Mouse (Mus musculus) liver, adult 2 months (tissue): Measurements from ENCODE around the gene Ovca2. TPM values are rescaled to one million over a fixed set of nuclear protein-coding genes. Genes with fewer than 3 reads are reported as not detected.

Experiments used
- DNase-seq: peaks from one replicate; pipeline ENCODE4 v3.0.0-alpha.2; 2011; ENCODE audit warnings: low read depth, low spot score; ENCODE audit errors: extremely low read depth
- H3K27ac ChIP-seq: fragments of 200-500 bp; replicated peaks from 2 replicates; pipeline ENCODE4 v1.5.1; 2012; ENCODE audit warnings: low read depth, mild to moderate bottlenecking, control low read depth, inconsistent platforms, low read length; ENCODE audit not compliant: insufficient read depth
- H3K27me3 ChIP-seq: fragments of 200-500 bp; 2 replicates; pipeline ENCODE4 v1.6.1; 2012; ENCODE audit warnings: mild to moderate bottlenecking, moderate library complexity, low read length, inconsistent platforms; ENCODE audit not compliant: control insufficient read depth, insufficient read depth
- H3K36me3 ChIP-seq: fragments of 200-500 bp; 2 replicates; pipeline ENCODE4 v1.6.1; 2012; ENCODE audit warnings: low read length, inconsistent platforms; ENCODE audit not compliant: control insufficient read depth, insufficient read depth
- H3K4me1 ChIP-seq: fragments of 200-500 bp; 2 replicates; pipeline ENCODE4 v1.6.1; 2011; ENCODE audit warnings: low read length; ENCODE audit not compliant: control insufficient read depth, insufficient read depth
- H3K4me3 ChIP-seq: fragments of 200-500 bp; 2 replicates; pipeline ENCODE4 v1.5.1; 2011; ENCODE audit warnings: low read depth, mild to moderate bottlenecking, control low read depth, low read length, moderate library complexity; ENCODE audit not compliant: insufficient read depth
- H3K79me2 ChIP-seq: fragments of 200-500 bp; 2 replicates; pipeline ENCODE4 v1.6.1; 2012; ENCODE audit warnings: inconsistent platforms, mild to moderate bottlenecking, low read length, moderate library complexity; ENCODE audit not compliant: control insufficient read depth, insufficient read depth
- H3K9ac ChIP-seq: fragments of 200-500 bp; 2 replicates; pipeline ENCODE4 v1.6.1; 2012; ENCODE audit warnings: low read depth, mild to moderate bottlenecking, control low read depth, inconsistent platforms, low read length
- CTCF ChIP-seq: fragments of 200-500 bp; IDR thresholded peaks from 2 replicates; pipeline ENCODE4 v1.5.1; 2011; ENCODE audit warnings: low read depth, low read length, control low read depth
- POLR2A ChIP-seq: fragments of 200-500 bp; IDR thresholded peaks from 2 replicates; pipeline ENCODE4 v1.6.1; 2011; ENCODE audit warnings: low read length, control low read depth; ENCODE audit not compliant: insufficient read depth; ENCODE audit errors: extremely low read depth
- WGBS: fragments of 180-500 bp; shearing (Covaris S2); methylation state at CpG from one replicate; pipeline ENCODE4 v1.1.7; 2018; 5-methylcytosine and 5-hydroxymethylcytosine counted together
- polyA plus RNA-seq: library from polyadenylated mRNA; depleted of rRNA; stranded (reverse); fragments of >200 nt; gene quantifications from 2 replicates; pipeline ENCODE4 v1.2.3, GENCODE M21; 2012
- total RNA-seq: library from RNA; depleted of rRNA; stranded (reverse); fragments of >200 nt; gene quantifications from 2 replicates; pipeline ENCODE4 v1.2.3, GENCODE M21; 2014

Ovca2 gene
- total and polyA plus RNA-seq, 2 experiments = 5.7 to 6.7 TPM

- H3K27ac ChIP-seq = peak overlapping the region; percentile 62
- 0 out of 2 replicates have a peak, but pooled peaks cover 7% of the 10 kb centered on the region for H3K4me1 ChIP-seq
- no peaks in the 10 kb centered on the region for H3K27me3 ChIP-seq
- peak; percentile 66; the same call in 1 of the 2 replicates for TF ChIP-seq POLR2A
- TF ChIP-seq CTCF = peak; percentile 24; the same call in 1 of the 2 replicates
- H3K79me2 ChIP-seq = peaks cover 12% of the 10 kb centered on the region; the same call in 1 of the 2 replicates
- WGBS = under 1% methylated on average over 24 of the region's 24 CpGs
- peak overlapping the region; percentile 88 for H3K4me3 ChIP-seq
- H3K36me3 ChIP-seq = no peaks in the 10 kb centered on the region
- H3K9ac ChIP-seq = peak overlapping the region; percentile 76
- peak; percentile 84 for DNase-seq
These were observed 11.7 kb upstream of the Ovca2 start for GRCm38 (mm10) chr11:75190371-75190724.

GRCm38 (mm10) chr11:75189713-75190370 lies 11.2 kb upstream of the Ovca2 start:
- Histone ChIP-seq H3K79me2 (peaks cover 8% of the 10 kb centered on the region; the same call in 1 of the 2 replicates), H3K27ac (peak overlapping the region; percentile 62), H3K4me3 (peak overlapping the region; percentile 88), H3K4me1 (0 out of 2 replicates have a peak, but pooled peaks cover 7% of the 10 kb centered on the region), H3K27me3 (no peaks in the 10 kb centered on the region), H3K36me3 (no peaks in the 10 kb centered on the region), H3K9ac (peak overlapping the region; percentile 76)
- TF ChIP-seq CTCF (no peak), POLR2A (no peak)
- under 1% methylated on average over 22 of the region's 22 CpGs for whole genome bisulfite sequencing
- peak; percentile 94 for DNase-seq

DNA sequence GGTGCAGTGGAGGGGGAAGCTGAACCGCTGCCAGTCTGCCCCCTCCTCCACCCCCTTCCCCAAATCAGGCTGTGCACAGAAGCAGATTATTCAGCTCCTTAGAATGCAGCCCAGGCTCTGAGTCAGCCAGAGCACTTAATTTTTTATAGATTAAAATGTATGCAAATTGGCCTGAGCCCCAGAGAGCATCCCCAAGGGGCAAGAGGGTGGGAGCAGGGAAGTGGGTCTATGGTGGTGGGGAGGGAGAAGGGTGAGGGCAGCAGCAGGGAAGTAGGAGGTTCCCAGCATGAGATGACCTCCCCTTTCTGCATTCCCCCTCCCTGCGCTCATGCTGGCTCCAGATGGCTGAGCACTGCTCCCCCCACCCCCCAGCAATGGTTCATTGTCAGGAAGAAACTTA lies 6.4 kb upstream of the Ovca2 start:
- no peak overlapping the region for H3K4me3 ChIP-seq
- peaks cover 5% of the 10 kb centered on the region; the same call in 1 of the 2 replicates for H3K79me2 ChIP-seq
- 0 out of 2 replicates have a peak, but pooled peaks cover 4% of the 10 kb centered on the region for H3K4me1 ChIP-seq
- H3K27ac ChIP-seq = no peak overlapping the region
- H3K36me3 ChIP-seq = no peaks in the 10 kb centered on the region
- H3K27me3 ChIP-seq = no peaks in the 10 kb centered on the region
- DNase-seq = no peak
- TF ChIP-seq CTCF (no peak), POLR2A (no peak)
- no peak overlapping the region for H3K9ac ChIP-seq
- 97% methylated on average over 2 of the region's 2 CpGs for WGBS

GRCm38 (mm10) chr11:75184573-75184972 lies 5.9 kb upstream of the Ovca2 start:
- no peak for DNase-seq

GRCm38 (mm10) chr11:75183917-75184570 lies 5.4 kb upstream of the Ovca2 start:
- WGBS = 82% methylated on average over 2 of the region's 2 CpGs
- no peak for DNase-seq

More at GRCm38 (mm10) chr11:75184573-75184972, 5.9 kb upstream of the Ovca2 start:
- Histone ChIP-seq H3K4me1 (0 out of 2 replicates have a peak, but pooled peaks cover 4% of the 10 kb centered on the region), H3K27me3 (no peaks in the 10 kb centered on the region), H3K4me3 (no peak overlapping the region), H3K27ac (no peak overlapping the region), H3K79me2 (peaks cover 5% of the 10 kb centered on the region; the same call in 1 of the 2 replicates), H3K9ac (no peak overlapping the region), H3K36me3 (no peaks in the 10 kb centered on the region)
- TF ChIP-seq POLR2A (no peak), CTCF (no peak)
- 96% methylated on average over 5 of the region's 5 CpGs for WGBS

More at GRCm38 (mm10) chr11:75183917-75184570, 5.4 kb upstream of the Ovca2 start:
- Histone ChIP-seq H3K36me3 (no peaks in the 10 kb centered on the region), H3K27me3 (no peaks in the 10 kb centered on the region), H3K27ac (no peak overlapping the region), H3K79me2 (peaks cover 5% of the 10 kb centered on the region; the same call in 1 of the 2 replicates), H3K9ac (no peak overlapping the region), H3K4me1 (no peaks in the 10 kb centered on the region), H3K4me3 (no peak overlapping the region)
- TF ChIP-seq POLR2A = no peak
- no peak for TF ChIP-seq CTCF
